In genomic region chr9:63568808-63569207, GRCm38 (mm10) we compare ENCODE assay signal across 9 mouse cellular contexts. TPM values are rescaled to one million over a fixed set of nuclear protein-coding genes. Genes with fewer than 3 reads are reported as not detected.
DNase-seq lines count a peak whose midpoint lies in the region; ATAC-seq lines count a peak whose summit lies in the region.
"Had no signal": no experiment of that assay in that cellular context is flagged by ENCODE, and none has a peak within 500 bp of the region (broad histone marks: within the 10 kb centered on the region; RNA-seq: fewer than 3 reads in every experiment).

No protein-coding gene starts in this region.

- H3K4me1 ChIP-seq in heart, embryonic 11.5 days (ENCODE audit: control insufficient read depth, insufficient read depth, low read length), result peaks cover 9% of the 10 kb centered on the region
- H3K4me1 ChIP-seq in midbrain, embryonic 13.5 days (replicated peaks), result peaks cover 23% of the 10 kb centered on the region
- H3K4me1 ChIP-seq in midbrain, embryonic 10.5 days, result peaks cover 31% of the 10 kb centered on the region
- peaks cover 10 to 14% of the 10 kb centered on the region in 2 experiments for H3K4me1 ChIP-seq in heart, embryonic 14.5 days (ENCODE audit: control insufficient read depth in 2 of 2, insufficient read depth in 2 of 2, low read length in 2 of 2)

- H3K27ac ChIP-seq in heart, embryonic 11.5 days (ENCODE audit: low read depth, low read length), result no peak overlapping the region
- H3K27ac ChIP-seq in midbrain, embryonic 13.5 days, result no peak overlapping the region
- H3K27ac ChIP-seq in midbrain, embryonic 10.5 days (replicated peaks), result no peak overlapping the region
- no peak overlapping the region for H3K27ac ChIP-seq in heart, embryonic 14.5 days (replicated peaks in 1 of 2; ENCODE audit: control insufficient read depth in 1 of 2, insufficient read depth in 1 of 2, low read depth in 2 of 2, low read length in 2 of 2)
- H3K27ac ChIP-seq: liver, embryonic 15.5 days had no signal

- H3K36me3 ChIP-seq in heart, embryonic 11.5 days (ENCODE audit: control insufficient read depth, insufficient read depth, low read length), result no peaks in the 10 kb centered on the region
- H3K36me3 ChIP-seq in midbrain, embryonic 13.5 days, result no peaks in the 10 kb centered on the region
- no peaks in the 10 kb centered on the region for H3K36me3 ChIP-seq in midbrain, embryonic 10.5 days
- no peaks in the 10 kb centered on the region for H3K36me3 ChIP-seq in heart, embryonic 14.5 days (ENCODE audit: control insufficient read depth, insufficient read depth, low read length)
- H3K36me3 ChIP-seq: liver, embryonic 15.5 days had no signal

- no peak overlapping the region for H3K9ac ChIP-seq in heart, embryonic 11.5 days (ENCODE audit: low read depth, low read length)
- peak overlapping the region; percentile 29; the same call in 1 of the 2 replicates for H3K9ac ChIP-seq in midbrain, embryonic 13.5 days (replicated peaks)
- H3K9ac ChIP-seq in heart, embryonic 14.5 days (ENCODE audit: low read length), result no peak overlapping the region; the same call in 1 of the 2 replicates
- H3K9ac ChIP-seq: liver, embryonic 15.5 days had no signal

- intact Hi-C loops in heart, postnatal 25 days (cut with DNase I), result no loop called here

- 0 out of 2 replicates have a peak overlapping the region, but pooled peaks have one; percentile 20 for H3K4me2 ChIP-seq in heart, embryonic 11.5 days
- H3K4me2 ChIP-seq in midbrain, embryonic 13.5 days (replicated peaks), result peak overlapping the region; percentile 32
- H3K4me2 ChIP-seq in heart, embryonic 14.5 days (ENCODE audit: low read length), result peak overlapping the region; percentile 31
- H3K4me2 ChIP-seq: liver, embryonic 15.5 days had no signal

- H3K27me3 ChIP-seq in heart, embryonic 11.5 days (ENCODE audit: control insufficient read depth, insufficient read depth, low read length), result no peaks in the 10 kb centered on the region
- no peaks in the 10 kb centered on the region for H3K27me3 ChIP-seq in midbrain, embryonic 13.5 days
- H3K27me3 ChIP-seq in midbrain, embryonic 10.5 days (ENCODE audit: low read depth, poor library complexity, severe bottlenecking), result peaks cover 5% of the 10 kb centered on the region; the same call in 1 of the 2 replicates
- H3K27me3 ChIP-seq in heart, embryonic 14.5 days (ENCODE audit: control insufficient read depth, insufficient read depth, low read length), result no peaks in the 10 kb centered on the region
- H3K27me3 ChIP-seq: liver, embryonic 15.5 days had no signal

- no peak overlapping the region for H3K4me3 ChIP-seq in heart, embryonic 11.5 days (ENCODE audit: low read depth, low read length)
- H3K4me3 ChIP-seq in midbrain, embryonic 13.5 days (replicated peaks), result no peak overlapping the region
- H3K4me3 ChIP-seq in midbrain, embryonic 10.5 days, result no peak overlapping the region
- H3K4me3 ChIP-seq in heart, embryonic 14.5 days (ENCODE audit: control insufficient read depth in 1 of 2, insufficient read depth in 1 of 2, low read depth in 1 of 2, low read length in 2 of 2), result no peak overlapping the region
- H3K4me3 ChIP-seq: liver, embryonic 15.5 days had no signal

- DNase-seq in heart, postnatal 25 days (ENCODE audit: low spot score), result no peak
- DNase-seq in midbrain, embryonic 10.5 days (ENCODE audit: low spot score), result no peak
- DNase-seq in mesoderm, embryonic 11.5 days (ENCODE audit: low read depth, low spot score), result peak; percentile 36
- no peak for DNase-seq in natural killer cell, adult 2 months (ENCODE audit: low spot score in 2 of 2)
- DNase-seq in layer of hippocampus, adult 11-12 months (ENCODE audit: low spot score), result no peak

- ATAC-seq in heart, embryonic 11.5 days (replicated peaks; ENCODE audit: insufficient number of reproducible peaks, low FRiP score, low TSS enrichment), result no peak
- no peak for ATAC-seq in midbrain, embryonic 13.5 days
- no peak; the same call in 1 of the 2 replicates for ATAC-seq in heart, embryonic 14.5 days (ENCODE audit: insufficient number of reproducible peaks, insufficient read depth, low FRiP score, low read depth)

- WGBS in heart, embryonic 11.5 days (ENCODE audit: insufficient replicate concordance), result 20% methylated on average over 8 of the region's 8 CpGs
- 10% methylated on average over 8 of the region's 8 CpGs for WGBS in midbrain, embryonic 13.5 days
- WGBS in midbrain, embryonic 10.5 days, result 39% methylated on average over 8 of the region's 8 CpGs
- WGBS in heart, embryonic 14.5 days, result 6% methylated on average over 8 of the region's 8 CpGs

- no peaks in the 10 kb centered on the region for H3K9me3 ChIP-seq in heart, embryonic 11.5 days (replicated peaks; ENCODE audit: control insufficient read depth, low read length)
- H3K9me3 ChIP-seq in midbrain, embryonic 13.5 days, result no peaks in the 10 kb centered on the region
- no peaks in the 10 kb centered on the region for H3K9me3 ChIP-seq in midbrain, embryonic 10.5 days (replicated peaks)
- H3K9me3 ChIP-seq in heart, embryonic 14.5 days (ENCODE audit: control insufficient read depth, low read length), result peaks cover 2% of the 10 kb centered on the region; the same call in 1 of the 2 replicates
- H3K9me3 ChIP-seq: liver, embryonic 15.5 days had no signal

RNA-seq across cellular contexts. Expression of gene Iqch, which starts 33.5 kb away (rescaled TPM):
- 0.11 TPM in 1 of 2 replicates, not detected in the other for polyA plus RNA-seq in heart, embryonic 11.5 days (2014; fragmentation: Nextera tagmentation; extraction: Ambion mirVana)
- total RNA-seq in heart, postnatal 25 days (2021), result not detected
- polyA plus RNA-seq in midbrain, embryonic 13.5 days (2015; fragmentation: Nextera tagmentation; extraction: Ambion mirVana), result 0.15 TPM in 1 of 2 replicates, not detected in the other
- 0.10 TPM in 2 replicates for polyA plus RNA-seq in midbrain, embryonic 10.5 days (2016; fragmentation: Nextera tagmentation; extraction: Ambion mirVana)
- polyA plus RNA-seq in heart, embryonic 14.5 days (2014; fragmentation: Nextera tagmentation; extraction: Ambion mirVana), result 0.08 TPM in 1 of 2 replicates, not detected in the other
- polyA plus RNA-seq: liver, embryonic 15.5 days had no signal

RNA-seq across cellular contexts. Expression of gene Aagab, which starts 33.7 kb away (rescaled TPM):
- polyA plus RNA-seq in heart, embryonic 11.5 days (2014; fragmentation: Nextera tagmentation; extraction: Ambion mirVana), result 20.9 and 25.9 TPM in 2 replicates
- total RNA-seq in heart, postnatal 25 days (2021), result 10 to 100 TPM; 17.9 to 22.0 TPM
- polyA plus RNA-seq in midbrain, embryonic 13.5 days (2015; fragmentation: Nextera tagmentation; extraction: Ambion mirVana), result 60.0 and 65.9 TPM in 2 replicates
- polyA plus RNA-seq in midbrain, embryonic 10.5 days (2016; fragmentation: Nextera tagmentation; extraction: Ambion mirVana), result 53.3 and 54.5 TPM in 2 replicates
- 28.5 and 31.1 TPM in 2 replicates for polyA plus RNA-seq in heart, embryonic 14.5 days (2014; fragmentation: Nextera tagmentation; extraction: Ambion mirVana)
